ENCODE assay signal across 8 mouse cellular contexts in the genomic region with DNA sequence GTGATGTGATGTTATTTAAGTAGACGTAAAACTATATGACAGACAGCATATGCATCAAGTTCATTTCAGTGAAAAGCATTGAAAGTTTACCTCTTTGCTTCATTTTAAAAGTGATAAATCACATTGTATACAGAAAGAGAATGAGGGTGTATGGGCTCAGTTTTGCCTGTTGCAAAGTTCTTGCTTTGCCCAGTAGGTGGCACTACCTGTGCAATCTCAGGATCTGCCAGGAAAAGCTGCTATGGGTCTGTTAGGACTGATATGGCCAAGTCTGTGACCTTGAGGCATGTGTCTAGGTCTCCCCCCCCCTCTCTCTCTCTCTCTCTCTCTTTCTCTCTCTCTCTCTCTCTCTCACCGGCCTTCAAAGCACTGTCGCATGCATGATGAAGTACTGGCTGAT.
DNase-seq lines count a peak whose midpoint lies in the region; ATAC-seq and TF ChIP-seq lines count a peak whose summit lies in the region.
"Had no signal": no experiment of that assay in that cellular context is flagged by ENCODE, and none has a peak within 500 bp of the region (broad histone marks: within the 10 kb centered on the region; RNA-seq: fewer than 3 reads in every experiment).

No protein-coding gene starts in this region.

- ATAC-seq in hindbrain, embryonic 14.5 days (ENCODE audit: low FRiP score): no peak
- ATAC-seq in hindbrain, embryonic 13.5 days (ENCODE audit: low FRiP score): no peak
- no peak for ATAC-seq in forebrain, postnatal 0 days

- no peaks in the 10 kb centered on the region for H3K27me3 ChIP-seq in hindbrain, embryonic 14.5 days (ENCODE audit: control insufficient read depth, insufficient read depth, low read length)
- H3K27me3 ChIP-seq in hindbrain, embryonic 13.5 days: no peaks in the 10 kb centered on the region
- H3K27me3 ChIP-seq in E14TG2a.4 (ENCODE audit: insufficient read depth, low read length): no peaks in the 10 kb centered on the region
- no peaks in the 10 kb centered on the region for H3K27me3 ChIP-seq in forebrain, postnatal 0 days (ENCODE audit: insufficient read depth, low read length)
- H3K27me3 ChIP-seq: embryonic facial prominence, embryonic 12.5 days had no signal

- no peak overlapping the region for H3K4me2 ChIP-seq in hindbrain, embryonic 14.5 days (replicated peaks)
- H3K4me2 ChIP-seq in hindbrain, embryonic 13.5 days: no peak overlapping the region
- no peak overlapping the region for H3K4me2 ChIP-seq in forebrain, postnatal 0 days (ENCODE audit: low read depth)
- H3K4me2 ChIP-seq: embryonic facial prominence, embryonic 12.5 days had no signal

- H3K9ac ChIP-seq in hindbrain, embryonic 14.5 days: no peak overlapping the region
- no peak overlapping the region for H3K9ac ChIP-seq in hindbrain, embryonic 13.5 days
- H3K9ac ChIP-seq in forebrain, postnatal 0 days: no peak overlapping the region
- H3K9ac ChIP-seq: embryonic facial prominence, embryonic 12.5 days had no signal

- H3K4me3 ChIP-seq in hindbrain, embryonic 14.5 days (replicated peaks; ENCODE audit: low read length): no peak overlapping the region
- H3K4me3 ChIP-seq in hindbrain, embryonic 13.5 days: no peak overlapping the region
- H3K4me3 ChIP-seq in E14TG2a.4 (replicated peaks; ENCODE audit: low read length): no peak overlapping the region
- no peak overlapping the region for H3K4me3 ChIP-seq in forebrain, postnatal 0 days (ENCODE audit: low read depth, low read length)
- H3K4me3 ChIP-seq: embryonic facial prominence, embryonic 12.5 days had no signal

- H3K9me3 ChIP-seq in hindbrain, embryonic 14.5 days (ENCODE audit: control insufficient read depth, low read length): no peaks in the 10 kb centered on the region
- H3K9me3 ChIP-seq in hindbrain, embryonic 13.5 days: no peaks in the 10 kb centered on the region
- peaks cover 17% of the 10 kb centered on the region for H3K9me3 ChIP-seq in E14TG2a.4 (ENCODE audit: low read length)
- no peaks in the 10 kb centered on the region for H3K9me3 ChIP-seq in forebrain, postnatal 0 days (ENCODE audit: low read length)
- H3K9me3 ChIP-seq: embryonic facial prominence, embryonic 12.5 days had no signal

- peak; percentile 54 for TF ChIP-seq CTCF in E14TG2a.4 (conservative IDR thresholded peaks at IDR 0.05; ENCODE audit: low read length)
- peak; percentile 58 for TF ChIP-seq CTCF in forebrain, postnatal 0 days (IDR thresholded peaks at IDR 0.05; ENCODE audit: low read depth)

- H3K4me1 ChIP-seq in hindbrain, embryonic 14.5 days (replicated peaks; ENCODE audit: control insufficient read depth, insufficient read depth, low read length): no peaks in the 10 kb centered on the region
- H3K4me1 ChIP-seq in hindbrain, embryonic 13.5 days (replicated peaks): no peaks in the 10 kb centered on the region
- no peaks in the 10 kb centered on the region for H3K4me1 ChIP-seq in E14TG2a.4 (replicated peaks; ENCODE audit: low read depth, low read length)
- H3K4me1 ChIP-seq in forebrain, postnatal 0 days (ENCODE audit: insufficient read depth): no peaks in the 10 kb centered on the region
- H3K4me1 ChIP-seq: embryonic facial prominence, embryonic 12.5 days had no signal

- WGBS in hindbrain, embryonic 14.5 days: 65% methylated on average over 3 of the region's 3 CpGs
- WGBS in hindbrain, embryonic 13.5 days: 80% methylated on average over 3 of the region's 3 CpGs
- 74% methylated on average over 3 of the region's 3 CpGs for WGBS in forebrain, postnatal 0 days

- no peak overlapping the region for H3K27ac ChIP-seq in hindbrain, embryonic 14.5 days
- H3K27ac ChIP-seq in hindbrain, embryonic 13.5 days: no peak overlapping the region
- no peak overlapping the region for H3K27ac ChIP-seq in forebrain, postnatal 0 days (ENCODE audit: low read depth, low read length)
- H3K27ac ChIP-seq: embryonic facial prominence, embryonic 12.5 days had no signal

- DNase-seq in hindbrain, embryonic 14.5 days (ENCODE audit: low spot score): peak; percentile 35
- DNase-seq in R1 (ENCODE audit: low read depth, low spot score): peak; percentile 9
- no peak for DNase-seq in forebrain, postnatal 0 days
- peak; percentile 1 for DNase-seq in lung, postnatal 14 days
- DNase-seq in thymus, postnatal 0 days (ENCODE audit: low spot score): no peak

- no peaks in the 10 kb centered on the region for H3K36me3 ChIP-seq in hindbrain, embryonic 14.5 days (replicated peaks; ENCODE audit: control insufficient read depth, insufficient read depth)
- H3K36me3 ChIP-seq in hindbrain, embryonic 13.5 days: no peaks in the 10 kb centered on the region
- no peaks in the 10 kb centered on the region for H3K36me3 ChIP-seq in E14TG2a.4 (ENCODE audit: insufficient read depth, low read length)
- H3K36me3 ChIP-seq in forebrain, postnatal 0 days (ENCODE audit: insufficient read depth): no peaks in the 10 kb centered on the region
- H3K36me3 ChIP-seq: embryonic facial prominence, embryonic 12.5 days had no signal

Comparison
In these comparisons a context has a peak if more than half of its experiments do, and no peak if none do; other contexts are left out.
1. DNase-seq: peak in hindbrain, embryonic 14.5 days (single experiment), R1 (single experiment) and lung, postnatal 14 days (single experiment); none in forebrain, postnatal 0 days (single experiment) and thymus, postnatal 0 days (single experiment).